Comparison of ENCODE assay signal across 8 mouse cellular contexts in the genomic region with DNA sequence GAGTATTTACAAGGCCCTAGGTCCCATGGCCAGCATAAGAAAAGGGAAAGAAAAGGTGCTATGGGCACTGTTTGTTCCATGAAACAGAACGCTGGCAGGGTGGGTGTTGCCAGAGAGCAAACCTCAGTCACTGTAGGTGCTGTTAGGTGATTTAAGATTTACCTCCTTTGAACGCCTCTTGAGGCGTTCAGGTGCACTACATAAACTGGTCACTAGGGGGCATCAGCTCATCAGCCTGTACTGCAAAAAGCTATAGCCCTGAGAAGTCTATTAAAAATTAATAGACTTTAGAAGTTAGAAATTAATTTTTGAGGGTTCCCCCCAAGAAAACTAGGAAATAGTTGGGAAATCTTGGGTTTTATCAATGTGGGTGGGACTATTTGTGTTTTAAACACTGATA. TPM values are rescaled to one million over a fixed set of nuclear protein-coding genes. Genes with fewer than 3 reads are reported as not detected.
DNase-seq lines count a peak whose midpoint lies in the region; ATAC-seq and TF ChIP-seq lines count a peak whose summit lies in the region.
"Had no signal": no experiment of that assay in that cellular context is flagged by ENCODE, and none has a peak within 500 bp of the region (broad histone marks: within the 10 kb centered on the region; RNA-seq: fewer than 3 reads in every experiment).

No protein-coding gene starts in this region.

- H3K27ac ChIP-seq in spleen, adult 2 months (ENCODE audit: insufficient read depth, low read length): no peak overlapping the region
- H3K27ac ChIP-seq: limb, embryonic 12.5 days had no signal

- peaks cover 3% of the 10 kb centered on the region for H3K36me3 ChIP-seq in spleen, adult 2 months (ENCODE audit: control insufficient read depth, insufficient read depth, low read length)

- TF ChIP-seq POLR2A in spleen, adult 2 months (IDR thresholded peaks at IDR 0.05; ENCODE audit: low read depth, low read length): no peak

- H3K4me1 ChIP-seq in spleen, adult 2 months (ENCODE audit: control insufficient read depth, insufficient read depth, insufficient read length): peaks cover 7% of the 10 kb centered on the region; the same call in 1 of the 2 replicates

- H3K27me3 ChIP-seq in spleen, adult 2 months (ENCODE audit: control insufficient read depth, insufficient read depth, low read length): no peaks in the 10 kb centered on the region
- H3K27me3 ChIP-seq: limb, embryonic 12.5 days had no signal

- H3K4me3 ChIP-seq in spleen, adult 2 months (ENCODE audit: extremely low read depth, insufficient read depth, insufficient read length): no peak overlapping the region
- H3K4me3 ChIP-seq: limb, embryonic 12.5 days had no signal

- 2% methylated on average over 3 of the region's 3 CpGs for WGBS in spleen, adult 2 months

- peak; percentile 47; the same call in 1 of the 2 replicates for TF ChIP-seq CTCF in spleen, adult 2 months (IDR thresholded peaks at IDR 0.05; ENCODE audit: extremely low read depth, insufficient read depth, insufficient read length, insufficient replicate concordance)

- ATAC-seq in megakaryocyte progenitor cell, adult 5-6 weeks (replicated peaks; ENCODE audit: poor library complexity): peak; percentile 52

- DNase-seq in CD8-positive naive resting alpha-beta T cell, adult 2 months (ENCODE audit: low read depth in 2 of 2, low spot score in 2 of 2): peak; percentile 69 to 79
- DNase-seq in NIH3T3 (ENCODE audit: low read depth): peak; percentile 92
- peak; percentile 78 to 87 for DNase-seq in cerebellum, postnatal 36 days
- DNase-seq in heart, adult 9 months (ENCODE audit: low spot score in 2 of 2): peak; percentile 23 to 73
- peak; percentile 61 to 81 for DNase-seq in layer of hippocampus, postnatal 14 days (ENCODE audit: low spot score in 2 of 2)
- peak; percentile 53 to 75 for DNase-seq in spleen, adult 2 months (ENCODE audit: low read depth in 1 of 2, low spot score in 2 of 2)

RNA-seq across cellular contexts. Expression of a gene that starts 3.0 kb away (rescaled TPM):
- total RNA-seq in layer of hippocampus, postnatal 14 days (2021): 10 to 100 TPM; 23.9 to 24.4 TPM
- total RNA-seq in megakaryocyte progenitor cell, adult 5-6 weeks (2015): 2.1 and 3.7 TPM in 2 replicates
- 0.10 and 0.33 TPM in 2 replicates for total RNA-seq in megakaryocyte progenitor cell, adult 5-6 weeks (2017)
- 5.0 and 6.0 TPM in 2 replicates for polyA plus RNA-seq in spleen, adult 2 months (2012; rRNA removed)

RNA-seq across cellular contexts. Expression of a gene that starts 30.0 kb away (rescaled TPM):
- total RNA-seq in layer of hippocampus, postnatal 14 days (2021): 100 to 1,000 TPM; 164 to 177 TPM
- 651 and 679 TPM in 2 replicates for total RNA-seq in megakaryocyte progenitor cell, adult 5-6 weeks (2015)
- total RNA-seq in megakaryocyte progenitor cell, adult 5-6 weeks (2017): 565 and 710 TPM in 2 replicates
- 10.4 and 12.7 TPM in 2 replicates for polyA plus RNA-seq in spleen, adult 2 months (2012; rRNA removed)

Comparison
In these comparisons a context has a peak if more than half of its experiments do, and no peak if none do; other contexts are left out.
1. RNA of a gene that starts 3.0 kb away (total RNA-seq): 23.9 to 24.4 TPM in layer of hippocampus, postnatal 14 days; 0.10 to 3.7 TPM in megakaryocyte progenitor cell, adult 5-6 weeks; every median in the first group is over 4 times any median in the second.
2. Peak in every context shown above with its lines, with median percentiles within 50 percentile points of each other: DNase-seq.